Mouse (Mus musculus) intestine, embryonic 15.5 days (tissue): ENCODE measurements at regions not wholly inside any gene's neighbourhood (a gene's known extent, or its start where the extent isn't known, plus 50 kb on each side); places are given as distances from the start of the nearest gene placed in this dataset.

Experiments used
- ATAC-seq: fragments of 200-750 bp; cut with Nextera tagmentation; 2 replicates; pipeline ENCODE4 v1.8.0; 2017; ENCODE audit warnings: moderate TSS enrichment, moderate library complexity
- H3K27ac ChIP-seq: fragments of 300-500 bp; sonication (generic); 2 replicates; pipeline ENCODE4 v1.5.1; 2015; ENCODE audit warnings: mild to moderate bottlenecking, inconsistent platforms
- H3K27me3 ChIP-seq: fragments of 300-500 bp; sonication (generic); replicated peaks from 2 replicates; pipeline ENCODE4 v1.6.1; 2015; ENCODE audit warnings: inconsistent platforms
- H3K36me3 ChIP-seq: fragments of 300-500 bp; sonication (generic); 2 replicates; pipeline ENCODE4 v1.6.1; 2015; ENCODE audit warnings: inconsistent platforms
- H3K4me1 ChIP-seq: fragments of 300-500 bp; sonication (generic); replicated peaks from 2 replicates; pipeline ENCODE4 v1.6.1; 2015; ENCODE audit warnings: inconsistent platforms
- H3K4me2 ChIP-seq: fragments of 300-500 bp; sonication (generic); replicated peaks from 2 replicates; pipeline ENCODE4 v1.6.1; 2015; ENCODE audit warnings: mild to moderate bottlenecking, inconsistent platforms
- H3K4me3 ChIP-seq: fragments of 300-500 bp; sonication (generic); replicated peaks from 2 replicates; pipeline ENCODE4 v1.5.1; 2015; ENCODE audit warnings: inconsistent platforms
- H3K9ac ChIP-seq: fragments of 300-500 bp; sonication (generic); 2 replicates; pipeline ENCODE4 v1.6.1; 2015; ENCODE audit warnings: inconsistent platforms
- H3K9me3 ChIP-seq: fragments of 300-500 bp; sonication (generic); 2 replicates; pipeline ENCODE4 v1.6.1; 2016; ENCODE audit warnings: inconsistent platforms
- WGBS: fragments of 180-500 bp; shearing (Covaris S2); methylation state at CpG from one replicate; pipeline ENCODE4 v1.1.7; 2015; 5-methylcytosine and 5-hydroxymethylcytosine counted together

DNA sequence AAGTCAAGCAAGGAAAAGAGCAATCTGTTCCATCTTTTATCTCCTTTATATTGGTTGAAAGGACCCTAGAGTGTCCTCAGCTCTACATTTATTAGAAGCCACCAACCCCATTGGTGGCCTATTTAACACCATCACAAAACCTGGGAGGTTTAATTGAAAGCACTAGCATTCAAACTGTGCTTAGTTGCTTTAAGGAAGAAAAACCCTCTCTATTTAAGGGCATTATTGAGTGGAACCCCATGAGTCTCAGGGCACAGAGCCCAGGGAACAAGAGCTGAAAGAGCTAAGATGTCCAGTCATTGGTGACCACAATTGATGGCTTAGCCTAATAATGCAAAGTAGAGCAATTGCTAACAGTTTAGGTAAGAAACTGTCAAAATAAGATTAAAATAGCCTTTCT lies 72.6 kb upstream of the Btbd3 start:
- Histone ChIP-seq H3K4me3 (no peak overlapping the region), H3K27me3 (no peaks in the 10 kb centered on the region), H3K36me3 (no peaks in the 10 kb centered on the region), H3K4me2 (no peak overlapping the region), H3K27ac (no peak overlapping the region), H3K9ac (no peak overlapping the region), H3K4me1 (no peaks in the 10 kb centered on the region), H3K9me3 (no peaks in the 10 kb centered on the region)
- no peak for ATAC-seq

DNA sequence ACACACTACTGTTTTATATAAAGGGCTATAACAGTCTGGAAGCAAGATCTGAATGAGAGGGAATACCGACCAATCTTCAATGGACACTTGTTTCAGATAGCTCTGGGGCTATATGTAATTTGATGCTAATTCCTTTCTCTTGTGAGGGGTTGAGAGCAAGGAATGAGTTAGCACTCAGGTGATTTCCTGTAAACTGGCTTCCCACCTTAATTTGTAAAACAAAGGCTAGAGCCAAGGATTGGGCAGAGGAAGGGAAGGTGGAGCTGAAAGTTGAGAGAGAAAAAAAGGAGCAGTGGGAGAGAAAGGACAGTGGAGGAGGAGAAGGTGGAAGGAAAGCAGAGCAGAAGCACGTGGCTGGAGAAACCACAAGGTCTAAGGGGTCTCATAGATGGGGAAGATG lies 71.5 kb upstream of the Btbd3 start:
- Histone ChIP-seq H3K9ac (no peak overlapping the region), H3K36me3 (no peaks in the 10 kb centered on the region), H3K4me3 (no peak overlapping the region), H3K9me3 (no peaks in the 10 kb centered on the region), H3K27me3 (no peaks in the 10 kb centered on the region), H3K27ac (no peak overlapping the region), H3K4me2 (no peak overlapping the region), H3K4me1 (no peaks in the 10 kb centered on the region)
- no peak for ATAC-seq
- WGBS: 49% methylated on average over 2 of the region's 2 CpGs

DNA sequence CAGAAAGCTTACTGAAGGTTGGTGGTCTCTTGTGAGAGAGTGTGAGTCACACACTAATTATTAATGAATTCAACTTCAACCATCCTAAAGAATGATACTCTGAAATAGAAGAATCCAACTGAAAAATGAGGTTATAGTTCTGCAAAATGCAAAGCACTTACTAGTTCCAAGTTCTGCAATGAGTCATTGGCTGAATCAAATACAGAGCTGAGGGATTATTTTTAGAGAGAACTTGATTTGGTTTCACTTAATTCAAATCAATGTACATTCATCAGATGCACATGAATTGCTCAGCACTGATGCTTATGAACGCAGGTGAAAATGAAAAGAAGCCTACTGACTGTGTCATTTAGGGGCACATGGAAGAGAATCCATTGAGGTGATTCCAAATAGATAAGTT lies 69.7 kb upstream of the Btbd3 start:
- Histone ChIP-seq H3K4me2 (no peak overlapping the region), H3K27me3 (no peaks in the 10 kb centered on the region), H3K36me3 (no peaks in the 10 kb centered on the region), H3K27ac (no peak overlapping the region), H3K4me3 (no peak overlapping the region), H3K9me3 (no peaks in the 10 kb centered on the region), H3K9ac (no peak overlapping the region), H3K4me1 (no peaks in the 10 kb centered on the region)
- no peak for ATAC-seq
- 92% methylated on average over 1 of the region's 1 CpGs for WGBS

DNA sequence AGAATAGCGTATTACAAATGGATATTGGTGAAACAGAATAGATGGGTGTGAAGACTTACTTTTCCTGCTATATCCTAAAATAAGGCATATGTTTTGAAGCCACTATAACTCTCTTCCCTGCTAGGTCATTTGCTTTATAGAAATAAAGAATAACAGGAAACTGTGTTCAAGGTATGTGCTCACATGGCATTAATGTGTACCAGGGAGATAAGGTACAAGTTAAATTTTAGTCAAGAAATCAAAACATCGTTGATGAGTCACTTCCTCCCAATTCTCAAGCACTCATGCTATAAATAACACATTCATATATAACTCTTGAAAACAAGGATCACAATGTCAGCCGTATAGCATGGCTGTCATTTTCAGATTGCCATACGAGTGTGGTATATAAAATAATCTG lies 62.8 kb upstream of the Btbd3 start:
- no peaks in the 10 kb centered on the region for H3K27me3 ChIP-seq
- H3K9me3 ChIP-seq: no peaks in the 10 kb centered on the region
- H3K4me3 ChIP-seq: no peak overlapping the region
- peak; percentile 41; the same call in 1 of the 2 replicates for ATAC-seq
- WGBS: 62% methylated on average over 4 of the region's 4 CpGs
- H3K36me3 ChIP-seq: no peaks in the 10 kb centered on the region
- no peak overlapping the region for H3K27ac ChIP-seq
- H3K4me1 ChIP-seq: no peaks in the 10 kb centered on the region
- H3K9ac ChIP-seq: no peak overlapping the region
- H3K4me2 ChIP-seq: no peak overlapping the region

DNA sequence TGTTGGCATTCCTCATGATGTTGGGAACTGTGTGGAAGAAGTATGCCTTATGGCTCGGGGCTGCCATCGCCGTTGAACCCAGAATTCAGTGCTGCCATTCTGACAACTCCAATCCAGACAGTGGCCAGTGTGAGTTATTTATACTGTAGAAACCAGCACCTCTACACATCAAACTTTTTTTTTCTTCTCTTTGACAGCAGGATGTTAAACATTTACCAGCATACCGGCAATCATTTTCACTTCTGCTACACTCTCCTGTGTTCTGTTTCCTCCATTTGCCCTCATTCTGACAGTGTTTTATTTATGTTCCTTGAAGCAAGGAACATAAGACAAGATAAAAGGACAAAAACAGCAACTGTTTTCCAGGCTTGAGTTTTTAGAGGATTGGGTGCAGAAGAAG lies 57.3 kb upstream of the Btbd3 start:
- ATAC-seq: 0 out of 2 replicates have a peak, but pooled peaks have one; percentile 25
- no peak overlapping the region for H3K27ac ChIP-seq
- H3K27me3 ChIP-seq: no peaks in the 10 kb centered on the region
- 36% methylated on average over 4 of the region's 4 CpGs for WGBS
- H3K4me2 ChIP-seq: no peak overlapping the region
- H3K36me3 ChIP-seq: no peaks in the 10 kb centered on the region
- no peaks in the 10 kb centered on the region for H3K9me3 ChIP-seq
- no peaks in the 10 kb centered on the region for H3K4me1 ChIP-seq
- no peak overlapping the region for H3K9ac ChIP-seq
- no peak overlapping the region for H3K4me3 ChIP-seq
